Mouse (Mus musculus) lung, postnatal 0 days (tissue): Measurements from ENCODE around the gene C2cd2.

ENCODE experiments used
- CTCF ChIP-seq: IDR thresholded peaks from 2 replicates; pipeline ENCODE4 v1.5.1; 2016; ENCODE audit warnings: antibody characterized with exemption, mild to moderate bottlenecking
- EP300 ChIP-seq: IDR thresholded peaks from 2 replicates; pipeline ENCODE4 v1.6.1; 2016; ENCODE audit warnings: antibody characterized with exemption, mild to moderate bottlenecking, control low read depth

GRCm38 (mm10) chr16:97872657-97873056 lies 89.7 kb downstream of the C2cd2 start:
- TF ChIP-seq CTCF: no peak
- TF ChIP-seq EP300: no peak
